Mouse (Mus musculus): ENCODE measurements around the gene Crybg2. TPM values are rescaled to one million over a fixed set of nuclear protein-coding genes. Genes with fewer than 3 reads are reported as not detected.
A peak's percentile ranks its signal among the peaks of the same experiment; 100 is the strongest.

Gene Crybg2
- polyA plus RNA-seq, 1 experiment: 1.0 TPM

DNA sequence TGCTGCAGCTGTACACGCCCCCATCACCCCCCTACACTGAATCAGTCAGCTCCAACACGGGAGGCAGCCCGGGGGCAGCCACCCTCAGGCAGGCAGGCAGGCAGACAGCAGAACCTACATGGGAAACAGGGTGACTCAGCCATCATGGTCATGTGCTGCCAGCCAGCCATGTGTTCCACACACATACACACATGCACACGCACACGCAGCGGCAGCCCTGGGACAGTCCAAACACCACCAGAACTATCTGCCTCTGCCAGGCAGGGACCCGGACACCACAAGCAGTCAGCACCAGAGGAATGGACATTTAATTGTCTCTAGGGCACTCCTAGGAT lies 66.5 kb downstream of the Crybg2 start:
- Histone ChIP-seq H3K4me3 (ENCODE audit: insufficient read depth, low read depth, low read length) (no peak overlapping the region), H3K27me3 (replicated peaks; ENCODE audit: control insufficient read depth, insufficient read depth, low read length) (no peaks in the 10 kb centered on the region), H3K4me1 (ENCODE audit: control insufficient read depth, insufficient read depth, low read length) (no peaks in the 10 kb centered on the region; the same call in 1 of the 2 replicates), H3K36me3 (ENCODE audit: control insufficient read depth, insufficient read depth, low read length) (no peaks in the 10 kb centered on the region), H3K27ac (ENCODE audit: insufficient read depth, low read depth, low read length) (no peak overlapping the region)
- TF ChIP-seq CTCF (conservative IDR thresholded peaks at IDR 0.05; ENCODE audit: insufficient read depth, insufficient read length, low read depth, low read length) (no peak), POLR2A (IDR thresholded peaks at IDR 0.05; ENCODE audit: low read depth, low read length) (no peak)
- WGBS: 81% methylated on average over 7 of the region's 7 CpGs
- DNase-seq: no peak

DNA sequence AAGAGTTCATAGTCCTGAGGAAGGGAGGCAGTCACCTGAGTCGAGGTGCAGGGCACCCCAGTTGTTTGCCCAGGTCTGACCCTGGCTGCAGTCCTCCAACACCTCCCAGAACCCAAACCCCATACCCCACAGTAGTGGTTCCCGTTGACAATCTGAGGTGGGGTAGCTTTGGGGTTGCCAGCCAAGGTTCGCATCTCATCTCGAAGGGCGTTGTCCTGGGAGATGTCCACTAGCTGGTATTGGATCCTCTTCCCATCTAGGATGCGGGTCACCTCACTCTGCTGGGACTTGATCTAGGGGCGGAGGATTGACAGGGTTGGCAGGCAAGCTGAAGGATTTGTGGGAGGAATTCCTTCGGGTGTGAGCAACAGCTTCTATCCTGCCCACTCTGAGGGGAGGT lies 67.2 kb downstream of the Crybg2 start:
- H3K4me1 ChIP-seq (ENCODE audit: control insufficient read depth, insufficient read depth, low read length): no peaks in the 10 kb centered on the region; the same call in 1 of the 2 replicates
- peak overlapping the region; percentile 82 for H3K4me3 ChIP-seq (ENCODE audit: insufficient read depth, low read depth, low read length)
- TF ChIP-seq POLR2A (IDR thresholded peaks at IDR 0.05; ENCODE audit: low read depth, low read length) (no peak), CTCF (conservative IDR thresholded peaks at IDR 0.05; ENCODE audit: insufficient read depth, insufficient read length, low read depth, low read length) (no peak)
- no peak overlapping the region; the same call in 1 of the 2 replicates for H3K27ac ChIP-seq (ENCODE audit: insufficient read depth, low read depth, low read length)
- no peaks in the 10 kb centered on the region for H3K36me3 ChIP-seq (ENCODE audit: control insufficient read depth, insufficient read depth, low read length)
- no peak for DNase-seq
- H3K27me3 ChIP-seq (replicated peaks; ENCODE audit: control insufficient read depth, insufficient read depth, low read length): no peaks in the 10 kb centered on the region
- WGBS: 47% methylated on average over 8 of the region's 8 CpGs

DNA sequence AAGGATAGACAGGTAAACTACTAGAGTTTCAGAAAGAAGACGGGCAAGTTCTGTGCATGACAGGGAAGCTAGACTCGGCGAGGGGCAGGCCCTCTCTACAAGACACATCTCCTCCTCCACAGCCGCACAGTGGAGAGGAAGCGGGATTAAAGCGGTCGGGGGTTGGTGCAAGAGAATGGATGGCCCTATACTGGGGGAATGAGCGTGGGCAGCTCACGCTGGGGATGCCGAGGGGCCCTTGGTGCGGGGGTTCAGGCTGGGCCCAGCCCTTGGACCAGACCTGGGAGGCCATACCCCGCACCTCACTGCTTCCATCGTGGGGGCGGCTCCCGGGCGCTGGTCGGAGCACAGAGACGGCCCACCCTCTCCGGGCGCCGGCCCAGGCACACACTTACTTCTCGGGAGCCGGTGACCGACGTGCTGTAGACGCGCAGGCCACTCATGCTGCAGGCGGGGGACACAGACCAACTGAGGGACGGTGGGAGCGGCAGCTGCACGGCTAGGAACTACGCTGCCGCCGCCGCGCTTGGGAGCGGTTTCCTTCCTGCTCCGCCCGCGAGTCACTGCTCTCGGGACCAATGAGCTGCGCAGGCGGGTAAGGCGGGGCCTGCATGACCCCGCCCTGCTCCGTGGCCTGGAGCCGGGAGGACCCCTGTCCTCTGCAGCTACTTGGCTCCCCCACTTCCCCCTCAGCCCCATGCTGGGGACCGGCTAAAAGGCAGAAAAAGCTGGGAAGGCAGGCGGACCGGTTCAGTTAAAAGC lies 67.8 kb downstream of the Crybg2 start, which contains the start of gene Sh3bgrl3:
Sh3bgrl3 (minus strand) TSS at position 569 of the 762 bp plus-strand sequence.
- Histone ChIP-seq H3K4me3 (ENCODE audit: insufficient read depth, low read depth, low read length) (peak within 1 kb of the TSS; percentile 82), H3K4me1 (ENCODE audit: control insufficient read depth, insufficient read depth, low read length) (no peaks in the 10 kb centered on the region; the same call in 1 of the 2 replicates), H3K36me3 (ENCODE audit: control insufficient read depth, insufficient read depth, low read length) (no peaks in the 10 kb centered on the region), H3K27me3 (replicated peaks; ENCODE audit: control insufficient read depth, insufficient read depth, low read length) (no peaks in the 10 kb centered on the region), H3K27ac (ENCODE audit: insufficient read depth, low read depth, low read length) (peak within 1 kb of the TSS; percentile 78)
- DNase-seq: peak; percentile 90
- TF ChIP-seq POLR2A (IDR thresholded peaks at IDR 0.05; ENCODE audit: low read depth, low read length): peak; percentile 42
- no peak for TF ChIP-seq CTCF (conservative IDR thresholded peaks at IDR 0.05; ENCODE audit: insufficient read depth, insufficient read length, low read depth, low read length)
- WGBS: under 1% methylated on average over 50 of the region's 50 CpGs

DNA sequence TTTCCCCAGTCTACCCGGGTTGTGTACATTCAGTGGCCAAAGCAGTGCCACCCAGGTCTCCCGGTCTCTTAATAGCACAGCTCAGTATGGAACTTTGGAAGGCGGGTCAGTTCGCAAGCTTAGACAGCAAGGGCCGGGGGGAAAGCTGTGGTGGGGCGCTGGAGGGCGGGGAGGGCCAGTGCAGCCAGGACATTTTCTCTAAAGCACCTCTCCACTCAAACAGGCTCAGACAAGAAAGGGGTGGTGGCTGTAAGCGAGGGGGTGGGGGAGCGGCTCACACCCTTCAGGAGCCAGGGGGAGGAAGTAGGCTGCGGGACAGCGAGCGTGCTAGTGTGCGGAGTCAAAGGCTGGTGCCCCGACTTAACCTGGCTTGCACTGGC lies 68.4 kb downstream of the Crybg2 start:
- no peak for DNase-seq
- H3K27ac ChIP-seq (ENCODE audit: insufficient read depth, low read depth, low read length): peak overlapping the region; percentile 78
- TF ChIP-seq CTCF (conservative IDR thresholded peaks at IDR 0.05; ENCODE audit: insufficient read depth, insufficient read length, low read depth, low read length) (no peak), POLR2A (IDR thresholded peaks at IDR 0.05; ENCODE audit: low read depth, low read length) (no peak)
- H3K27me3 ChIP-seq (replicated peaks; ENCODE audit: control insufficient read depth, insufficient read depth, low read length): no peaks in the 10 kb centered on the region
- H3K4me1 ChIP-seq (ENCODE audit: control insufficient read depth, insufficient read depth, low read length): no peaks in the 10 kb centered on the region; the same call in 1 of the 2 replicates
- 2% methylated on average over 14 of the region's 14 CpGs for WGBS
- no peaks in the 10 kb centered on the region for H3K36me3 ChIP-seq (ENCODE audit: control insufficient read depth, insufficient read depth, low read length)
- H3K4me3 ChIP-seq (ENCODE audit: insufficient read depth, low read depth, low read length): peak overlapping the region; percentile 82

DNA sequence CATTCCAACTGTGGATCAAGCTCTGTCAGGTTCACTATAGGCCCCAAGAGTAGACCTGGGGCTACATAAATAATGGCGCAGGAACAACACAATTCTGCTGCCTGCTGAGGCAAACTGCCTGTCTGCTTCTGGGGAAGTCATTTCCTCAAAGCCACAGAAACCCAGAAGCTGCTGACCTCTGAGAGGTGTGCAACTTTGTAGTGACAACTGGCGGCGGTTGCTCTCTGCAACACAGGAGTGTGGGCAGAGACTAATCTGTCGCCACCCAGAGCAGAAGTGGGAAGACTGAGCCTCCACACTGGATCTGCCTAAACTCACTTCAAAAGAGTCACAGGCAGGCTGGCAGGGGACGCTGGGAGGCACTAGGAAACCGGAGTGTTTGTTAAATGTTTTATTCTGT lies 68.9 kb downstream of the Crybg2 start:
- TF ChIP-seq POLR2A (IDR thresholded peaks at IDR 0.05; ENCODE audit: low read depth, low read length) (no peak), CTCF (conservative IDR thresholded peaks at IDR 0.05; ENCODE audit: insufficient read depth, insufficient read length, low read depth, low read length) (no peak)
- H3K27me3 ChIP-seq (replicated peaks; ENCODE audit: control insufficient read depth, insufficient read depth, low read length): no peaks in the 10 kb centered on the region
- H3K27ac ChIP-seq (ENCODE audit: insufficient read depth, low read depth, low read length): peak overlapping the region; percentile 53
- no peaks in the 10 kb centered on the region for H3K36me3 ChIP-seq (ENCODE audit: control insufficient read depth, insufficient read depth, low read length)
- H3K4me3 ChIP-seq (ENCODE audit: insufficient read depth, low read depth, low read length): no peak overlapping the region
- H3K4me1 ChIP-seq (ENCODE audit: control insufficient read depth, insufficient read depth, low read length): no peaks in the 10 kb centered on the region; the same call in 1 of the 2 replicates
- WGBS: 50% methylated on average over 6 of the region's 6 CpGs
- no peak for DNase-seq

DNA sequence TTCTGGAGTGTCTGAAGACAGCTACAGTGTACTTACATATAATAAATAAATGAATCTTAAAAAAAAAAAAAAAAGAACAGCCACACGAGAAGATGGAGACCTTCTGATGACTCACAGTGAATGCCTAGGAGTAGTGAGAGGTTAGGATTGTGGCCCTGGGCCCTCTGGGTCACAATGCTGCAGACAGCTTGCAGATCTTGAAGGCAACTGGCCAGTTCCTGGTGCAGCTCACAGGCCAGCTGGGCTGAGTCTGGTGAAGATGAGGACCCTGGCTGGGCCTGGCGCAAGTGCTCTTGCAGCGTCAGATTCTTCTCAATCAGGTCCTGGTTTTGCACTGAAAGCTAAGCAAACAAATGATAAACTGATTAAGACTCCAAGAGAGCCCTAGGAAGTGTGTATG lies 71.5 kb downstream of the Crybg2 start:
- Histone ChIP-seq H3K27me3 (replicated peaks; ENCODE audit: control insufficient read depth, insufficient read depth, low read length) (no peaks in the 10 kb centered on the region), H3K27ac (ENCODE audit: insufficient read depth, low read depth, low read length) (no peak overlapping the region), H3K4me1 (ENCODE audit: control insufficient read depth, insufficient read depth, low read length) (no peaks in the 10 kb centered on the region; the same call in 1 of the 2 replicates), H3K4me3 (ENCODE audit: insufficient read depth, low read depth, low read length) (no peak overlapping the region), H3K36me3 (ENCODE audit: control insufficient read depth, insufficient read depth, low read length) (no peaks in the 10 kb centered on the region; the same call in 1 of the 2 replicates)
- no peak for DNase-seq
- 77% methylated on average over 3 of the region's 3 CpGs for WGBS
- no peak for TF ChIP-seq CTCF (conservative IDR thresholded peaks at IDR 0.05; ENCODE audit: insufficient read depth, insufficient read length, low read depth, low read length)
- no peak for TF ChIP-seq POLR2A (IDR thresholded peaks at IDR 0.05; ENCODE audit: low read depth, low read length)

DNA sequence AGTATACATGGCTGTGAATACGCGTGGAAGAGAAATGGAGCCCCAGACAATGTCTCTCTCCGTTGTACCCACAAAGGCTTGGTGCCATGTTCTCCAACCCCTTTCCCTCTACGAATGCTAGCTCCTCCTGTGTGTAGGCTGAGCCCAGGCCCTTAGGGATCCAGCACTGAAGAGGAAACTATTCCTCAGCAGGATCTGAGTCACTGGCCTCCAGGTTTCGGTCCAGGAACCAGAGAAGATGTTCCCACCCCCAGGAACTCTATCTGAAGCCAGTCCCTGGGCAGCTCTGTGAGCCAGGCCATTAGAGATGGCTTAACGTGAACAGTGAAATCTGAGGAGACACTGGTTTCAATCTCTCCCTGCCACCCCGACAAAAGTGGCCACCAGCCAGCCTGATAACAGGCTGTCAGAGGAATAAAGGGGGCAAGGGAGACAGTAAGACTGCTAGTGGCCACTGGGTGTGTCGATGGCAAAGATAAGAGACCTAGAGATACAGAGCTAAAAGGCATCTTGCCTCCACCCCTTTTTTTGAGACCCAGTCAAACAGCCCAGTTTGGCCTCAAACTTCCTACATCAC lies 72.0 kb downstream of the Crybg2 start:
- H3K4me1 ChIP-seq (ENCODE audit: control insufficient read depth, insufficient read depth, low read length): no peaks in the 10 kb centered on the region; the same call in 1 of the 2 replicates
- no peak for DNase-seq
- 79% methylated on average over 8 of the region's 8 CpGs for WGBS
- H3K4me3 ChIP-seq (ENCODE audit: insufficient read depth, low read depth, low read length): no peak overlapping the region
- H3K27ac ChIP-seq (ENCODE audit: insufficient read depth, low read depth, low read length): no peak overlapping the region
- no peaks in the 10 kb centered on the region for H3K27me3 ChIP-seq (replicated peaks; ENCODE audit: control insufficient read depth, insufficient read depth, low read length)
- TF ChIP-seq POLR2A (IDR thresholded peaks at IDR 0.05; ENCODE audit: low read depth, low read length) (no peak), CTCF (conservative IDR thresholded peaks at IDR 0.05; ENCODE audit: insufficient read depth, insufficient read length, low read depth, low read length) (no peak)
- no peaks in the 10 kb centered on the region; the same call in 1 of the 2 replicates for H3K36me3 ChIP-seq (ENCODE audit: control insufficient read depth, insufficient read depth, low read length)

Data from kidney, adult 2 months (tissue).